Mouse (Mus musculus) intestine, postnatal 0 days (tissue): ENCODE data around the gene Myo1d. TPM values are rescaled to one million over a fixed set of nuclear protein-coding genes. Genes with fewer than 3 reads are reported as not detected.

Experiments
- ATAC-seq: fragments of 200-750 bp; cut with Nextera tagmentation; 2 replicates; pipeline ENCODE4 v1.8.0; 2017; ENCODE audit warnings: mild to moderate bottlenecking, moderate TSS enrichment, moderate library complexity
- H3K27ac ChIP-seq: fragments of 300-500 bp; sonication (generic); 2 replicates; pipeline ENCODE4 v1.5.1; 2014; ENCODE audit warnings: mild to moderate bottlenecking, low read depth, low read length, moderate library complexity
- H3K27me3 ChIP-seq: fragments of 300-500 bp; sonication (generic); replicated peaks from 2 replicates; pipeline ENCODE4 v1.6.1; 2014; ENCODE audit warnings: low read length, mixed read lengths; ENCODE audit not compliant: control insufficient read depth, insufficient read depth
- H3K36me3 ChIP-seq: fragments of 300-500 bp; sonication (generic); 2 replicates; pipeline ENCODE4 v1.6.1; 2014; ENCODE audit warnings: mild to moderate bottlenecking, moderate library complexity; ENCODE audit not compliant: control insufficient read depth, insufficient read depth
- H3K4me1 ChIP-seq: fragments of 300-500 bp; sonication (generic); replicated peaks from 2 replicates; pipeline ENCODE4 v1.6.1; 2014; ENCODE audit warnings: antibody characterized with exemption, low read length, mixed read lengths; ENCODE audit not compliant: control insufficient read depth, insufficient read depth
- H3K4me2 ChIP-seq: fragments of 300-500 bp; sonication (generic); replicated peaks from 2 replicates; pipeline ENCODE4 v1.6.1; 2014; ENCODE audit warnings: low read depth, mild to moderate bottlenecking, moderate library complexity
- H3K4me3 ChIP-seq: fragments of 300-500 bp; sonication (generic); 2 replicates; pipeline ENCODE4 v1.5.1; 2014; ENCODE audit warnings: low read depth, low read length
- H3K9ac ChIP-seq: fragments of 300-500 bp; sonication (generic); 2 replicates; pipeline ENCODE4 v1.6.1; 2014; ENCODE audit warnings: mild to moderate bottlenecking, low read depth, low read length
- H3K9me3 ChIP-seq: fragments of 300-500 bp; sonication (generic); 2 replicates; pipeline ENCODE4 v1.6.1; 2016; ENCODE audit warnings: mixed run types; ENCODE audit not compliant: control insufficient read depth
- CTCF ChIP-seq: sonication (generic); IDR thresholded peaks from 2 replicates; pipeline ENCODE4 v1.5.1; 2016; ENCODE audit warnings: low read depth, mild to moderate bottlenecking, control low read depth, antibody characterized with exemption, moderate library complexity
- WGBS: fragments of 180-500 bp; shearing (Covaris S2); extraction: QIAGEN DNeasy Blood & Tissue Kit; methylation state at CpG from one replicate; pipeline ENCODE4 v1.1.7; 2014; 5-methylcytosine and 5-hydroxymethylcytosine counted together
- polyA plus RNA-seq: library from polyadenylated mRNA; unstranded; fragments of >200 nt; fragmentation: Nextera tagmentation; extraction: Ambion mirVana; gene quantifications from 2 replicates; pipeline ENCODE4 v1.2.1, GENCODE M21; 2015

Myo1d gene
- polyA plus RNA-seq, 1 experiment from 2014 or later: 57.2 TPM

DNA sequence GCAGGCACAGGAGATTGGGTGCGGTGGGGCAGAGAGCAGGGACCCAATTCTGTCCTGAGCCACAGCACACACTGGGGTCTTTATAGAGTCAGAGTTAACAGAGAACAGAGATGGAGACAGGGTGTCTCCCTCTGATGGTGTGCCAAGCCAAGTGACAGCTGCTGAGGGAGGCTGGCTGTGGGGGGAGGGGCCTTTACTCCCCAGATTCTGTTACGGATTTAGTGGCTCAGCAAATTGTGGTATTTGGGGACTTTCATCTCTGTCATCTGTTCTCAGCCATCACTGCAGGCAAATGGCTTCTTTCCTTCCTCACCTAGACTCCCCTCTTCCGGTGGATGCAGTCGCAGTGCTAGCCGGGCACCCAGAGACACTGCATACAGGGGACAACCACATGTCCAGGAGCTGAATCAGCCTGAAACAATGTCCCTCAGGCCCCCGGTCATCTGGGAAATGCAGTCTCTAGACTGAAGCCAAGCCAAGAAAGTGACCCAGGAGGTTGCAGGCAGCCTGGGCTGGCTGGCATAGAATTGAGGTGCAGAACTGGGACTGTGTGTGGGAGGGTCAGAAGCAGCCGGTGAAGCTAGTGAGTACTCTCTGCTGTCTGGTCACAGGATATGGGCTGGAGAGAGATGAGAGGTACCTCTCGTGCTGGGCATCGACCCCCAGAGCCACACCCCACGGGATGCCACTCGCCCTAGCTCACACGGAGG, 290.5 kb downstream of the Myo1d start:
- no peak overlapping the region for H3K4me3 ChIP-seq
- peaks cover 9% of the 10 kb centered on the region; the same call in 1 of the 2 replicates for H3K36me3 ChIP-seq
- WGBS: 65% methylated on average over 12 of the region's 12 CpGs
- no peaks in the 10 kb centered on the region for H3K9me3 ChIP-seq
- H3K4me2 ChIP-seq: no peak overlapping the region
- H3K27me3 ChIP-seq: no peaks in the 10 kb centered on the region
- no peaks in the 10 kb centered on the region for H3K4me1 ChIP-seq
- no peak for TF ChIP-seq CTCF
- no peak overlapping the region for H3K27ac ChIP-seq
- H3K9ac ChIP-seq: no peak overlapping the region
- no peak for ATAC-seq

DNA sequence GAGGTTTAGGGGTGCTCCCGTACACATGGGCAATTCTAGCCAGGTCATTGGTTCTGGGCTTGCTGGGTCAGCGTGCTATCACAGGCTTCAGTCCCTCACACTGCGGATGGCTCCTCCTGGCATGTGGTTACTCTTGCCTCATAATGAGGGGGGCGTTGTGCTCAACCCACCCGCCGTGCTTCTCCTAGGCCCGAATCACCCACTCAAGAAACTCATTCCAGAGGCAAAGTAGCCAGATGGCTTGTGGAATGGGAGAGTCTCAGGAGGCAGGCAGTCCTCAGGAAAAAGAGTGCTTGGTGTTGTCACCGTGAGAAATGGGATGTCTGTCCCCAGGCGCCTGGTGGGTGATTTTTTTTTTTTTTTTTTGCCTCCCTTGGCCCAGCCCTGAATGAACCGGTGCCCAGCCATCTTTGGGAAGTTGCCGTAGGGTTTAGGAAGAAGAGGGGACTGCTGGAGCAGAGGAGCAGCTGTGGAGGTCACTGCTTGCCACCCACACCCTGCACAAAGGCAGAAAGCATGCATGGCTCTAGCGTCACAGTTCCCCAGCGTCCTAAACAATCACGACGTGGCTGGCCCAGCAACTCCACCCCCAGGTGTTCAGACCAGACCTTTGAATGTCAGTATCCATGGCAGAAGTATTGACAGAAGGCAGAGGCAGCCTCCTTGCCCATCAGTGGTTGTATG, 291.8 kb downstream of the Myo1d start:
- 72% methylated on average over 15 of the region's 15 CpGs for WGBS
- no peak overlapping the region for H3K4me3 ChIP-seq
- no peaks in the 10 kb centered on the region for H3K27me3 ChIP-seq
- TF ChIP-seq CTCF: no peak
- no peak for ATAC-seq
- H3K36me3 ChIP-seq: peaks cover 17% of the 10 kb centered on the region
- no peak overlapping the region for H3K4me2 ChIP-seq
- H3K27ac ChIP-seq: no peak overlapping the region
- no peaks in the 10 kb centered on the region for H3K9me3 ChIP-seq
- H3K4me1 ChIP-seq: no peaks in the 10 kb centered on the region
- no peak overlapping the region for H3K9ac ChIP-seq

DNA sequence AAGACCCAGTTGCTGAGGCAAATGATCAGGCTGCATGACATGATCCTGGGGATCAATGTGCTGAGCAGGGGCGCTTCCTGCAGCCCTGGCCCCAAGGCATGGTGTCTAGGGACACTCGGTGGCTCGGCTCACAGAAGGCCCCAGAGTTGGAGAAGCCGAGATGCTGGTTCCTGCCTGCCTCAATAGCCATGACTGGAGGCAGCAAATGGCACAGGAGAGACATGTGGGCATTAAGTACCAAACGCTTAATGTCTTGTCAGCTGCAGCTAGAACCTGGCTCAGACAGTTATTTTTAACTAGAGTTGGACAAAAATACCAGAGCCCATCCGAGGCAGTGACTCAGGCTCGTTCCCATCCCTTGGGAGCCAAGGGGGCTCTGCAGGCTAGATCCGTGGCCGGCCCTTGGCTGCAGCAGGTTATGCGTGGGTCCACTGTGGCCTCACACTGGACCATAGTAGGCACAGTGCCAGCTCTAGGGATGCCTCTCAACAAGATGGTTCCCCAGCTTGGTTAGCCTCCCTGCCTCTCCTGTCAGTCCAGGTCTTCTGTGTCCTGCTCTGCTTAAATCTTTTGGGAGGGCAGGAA, 294.1 kb downstream of the Myo1d start:
- ATAC-seq: no peak
- H3K4me2 ChIP-seq: no peak overlapping the region
- H3K36me3 ChIP-seq: peaks cover 26% of the 10 kb centered on the region
- TF ChIP-seq CTCF: no peak
- no peaks in the 10 kb centered on the region for H3K4me1 ChIP-seq
- no peaks in the 10 kb centered on the region for H3K9me3 ChIP-seq
- no peaks in the 10 kb centered on the region for H3K27me3 ChIP-seq
- no peak overlapping the region for H3K9ac ChIP-seq
- 82% methylated on average over 10 of the region's 10 CpGs for WGBS
- H3K4me3 ChIP-seq: no peak overlapping the region
- no peak overlapping the region for H3K27ac ChIP-seq

DNA sequence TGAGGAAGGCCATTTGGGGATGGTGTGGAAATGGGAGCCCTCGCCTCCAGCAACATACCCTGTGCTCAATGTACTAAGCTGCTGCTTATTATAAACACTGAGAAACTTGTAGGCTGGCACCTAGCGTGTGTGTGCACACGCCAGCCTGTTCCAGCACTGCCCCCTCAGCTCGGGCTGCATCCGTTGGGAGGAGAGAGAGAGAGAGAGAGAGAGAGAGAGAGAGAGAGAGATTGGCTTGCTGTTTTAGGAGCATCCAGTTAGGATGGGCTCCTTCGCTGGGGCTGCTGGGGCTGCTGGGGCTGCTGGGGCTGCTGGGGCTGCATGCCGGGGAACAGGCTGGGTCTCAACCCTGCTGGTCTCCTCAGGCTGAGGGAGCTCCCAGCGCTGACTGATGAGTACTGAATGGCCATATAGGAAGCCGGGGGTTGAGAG, 294.7 kb downstream of the Myo1d start:
- Histone ChIP-seq H3K9me3 (no peaks in the 10 kb centered on the region), H3K27me3 (no peaks in the 10 kb centered on the region), H3K4me1 (no peaks in the 10 kb centered on the region), H3K9ac (no peak overlapping the region), H3K27ac (no peak overlapping the region), H3K36me3 (peaks cover 26% of the 10 kb centered on the region), H3K4me3 (no peak overlapping the region), H3K4me2 (no peak overlapping the region)
- no peak for ATAC-seq
- TF ChIP-seq CTCF: no peak
- WGBS: 80% methylated on average over 9 of the region's 9 CpGs

DNA sequence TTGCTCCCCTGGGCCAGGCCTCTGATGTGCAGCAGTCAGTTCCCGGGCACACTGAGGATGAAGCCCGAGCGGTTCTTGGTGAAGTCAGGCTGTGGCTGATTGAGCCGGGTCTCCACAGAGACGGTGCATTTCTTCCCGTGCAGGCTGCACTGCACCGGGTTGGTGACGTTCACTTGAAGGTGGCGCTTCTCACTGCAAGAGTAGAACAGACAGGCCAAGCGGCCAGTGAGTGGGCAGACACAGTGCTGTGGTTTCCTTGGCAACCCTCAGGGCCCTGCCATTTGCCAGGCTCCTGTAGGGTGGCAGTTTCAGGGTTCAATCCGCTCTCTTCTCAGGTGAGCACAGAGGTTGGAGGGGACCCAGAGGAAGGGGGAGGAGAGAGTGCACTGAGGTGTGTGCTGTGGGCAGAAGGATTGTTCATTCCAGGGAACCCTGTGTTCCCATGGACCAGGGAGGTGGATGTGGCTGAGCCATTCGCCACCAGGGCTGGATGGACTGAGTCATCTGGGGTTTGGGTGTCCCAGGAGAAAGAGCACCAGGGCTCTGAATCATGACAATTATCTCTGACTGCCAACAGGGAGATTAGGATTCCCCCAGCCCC, 295.5 kb downstream of the Myo1d start:
- Histone ChIP-seq H3K36me3 (peaks cover 30% of the 10 kb centered on the region), H3K27me3 (no peaks in the 10 kb centered on the region), H3K27ac (no peak overlapping the region), H3K9me3 (no peaks in the 10 kb centered on the region), H3K4me1 (no peaks in the 10 kb centered on the region), H3K4me3 (no peak overlapping the region), H3K9ac (no peak overlapping the region), H3K4me2 (no peak overlapping the region)
- 57% methylated on average over 12 of the region's 12 CpGs for WGBS
- no peak for ATAC-seq
- TF ChIP-seq CTCF: no peak

DNA sequence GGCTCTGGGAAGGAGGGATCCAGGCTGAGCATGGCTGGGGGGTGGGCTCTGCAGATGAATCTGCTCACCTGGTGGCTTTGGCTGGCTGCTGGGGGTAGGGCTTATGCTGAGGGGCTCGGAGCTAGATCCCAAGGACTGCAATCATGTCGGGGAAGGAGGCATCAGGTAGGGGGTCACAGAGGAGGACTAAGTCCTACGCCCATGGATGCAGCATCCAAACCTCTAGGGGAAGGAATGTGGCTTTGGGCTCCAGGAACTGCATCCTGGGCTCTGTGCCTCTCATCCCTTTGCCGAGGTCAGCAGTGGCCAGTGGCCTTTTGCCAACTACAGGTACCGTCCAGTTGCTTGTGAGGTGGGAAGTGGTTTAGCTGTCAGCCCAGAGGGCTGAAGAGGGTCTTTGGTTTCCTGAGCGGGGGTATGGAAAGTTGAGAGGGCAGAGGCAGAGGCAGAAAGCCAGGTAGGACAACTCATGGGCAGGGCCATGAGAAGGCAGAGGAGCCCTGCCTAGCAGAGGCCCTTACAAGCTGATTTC, 296.2 kb downstream of the Myo1d start:
- no peak overlapping the region for H3K9ac ChIP-seq
- no peak overlapping the region for H3K27ac ChIP-seq
- peaks cover 30% of the 10 kb centered on the region for H3K36me3 ChIP-seq
- H3K4me1 ChIP-seq: no peaks in the 10 kb centered on the region
- no peaks in the 10 kb centered on the region for H3K9me3 ChIP-seq
- TF ChIP-seq CTCF: no peak
- H3K27me3 ChIP-seq: peaks cover 2% of the 10 kb centered on the region; the same call in 1 of the 2 replicates
- 75% methylated on average over 6 of the region's 6 CpGs for WGBS
- no peak overlapping the region for H3K4me2 ChIP-seq
- no peak overlapping the region for H3K4me3 ChIP-seq
- no peak for ATAC-seq
